Mouse (Mus musculus) neural tube, embryonic 11.5 days (tissue): ENCODE measurements around the gene Six1. TPM values are rescaled to one million over a fixed set of nuclear protein-coding genes. Genes with fewer than 3 reads are reported as not detected.

Experiments used
- ATAC-seq: fragments of 200-750 bp; cut with Nextera tagmentation; 2 replicates; pipeline ENCODE4 v1.8.0; 2017; ENCODE audit warnings: moderate number of reproducible peaks, mild to moderate bottlenecking, moderate TSS enrichment, moderate library complexity; ENCODE audit not compliant: insufficient read depth, low FRiP score, low TSS enrichment
- DNase-seq: peaks from one replicate; pipeline ENCODE4 v3.0.0-alpha.2; 2015; ENCODE audit warnings: low spot score
- H3K27ac ChIP-seq: fragments of 300-500 bp; sonication (generic); 2 replicates; pipeline ENCODE4 v1.5.1; 2014; ENCODE audit warnings: low read depth, mild to moderate bottlenecking, low read length
- H3K27me3 ChIP-seq: fragments of 300-500 bp; sonication (generic); 2 replicates; pipeline ENCODE4 v1.6.1; 2014; ENCODE audit warnings: mild to moderate bottlenecking, low read length, mixed read lengths; ENCODE audit not compliant: control insufficient read depth, insufficient read depth
- H3K36me3 ChIP-seq: fragments of 300-500 bp; sonication (generic); 2 replicates; pipeline ENCODE4 v1.6.1; 2014; ENCODE audit warnings: mild to moderate bottlenecking, low read length, moderate library complexity, mixed read lengths; ENCODE audit not compliant: control insufficient read depth, insufficient read depth
- H3K4me1 ChIP-seq: fragments of 300-500 bp; sonication (generic); 2 replicates; pipeline ENCODE4 v1.6.1; 2014; ENCODE audit warnings: low read length, mixed read lengths; ENCODE audit not compliant: control insufficient read depth, insufficient read depth
- H3K4me2 ChIP-seq: fragments of 300-500 bp; sonication (generic); 2 replicates; pipeline ENCODE4 v1.6.1; 2014; ENCODE audit warnings: low read depth, mild to moderate bottlenecking, moderate library complexity
- H3K4me3 ChIP-seq: fragments of 300-500 bp; sonication (generic); 2 replicates; pipeline ENCODE4 v1.5.1; 2014; ENCODE audit warnings: low read depth, low read length
- H3K9ac ChIP-seq: fragments of 300-500 bp; sonication (generic); 2 replicates; pipeline ENCODE4 v1.6.1; 2014; ENCODE audit warnings: mild to moderate bottlenecking, low read length
- H3K9me3 ChIP-seq: fragments of 300-500 bp; sonication (generic); 2 replicates; pipeline ENCODE4 v1.6.1; 2016; ENCODE audit warnings: low read length; ENCODE audit not compliant: control insufficient read depth
- WGBS: fragments of 180-500 bp; shearing (Covaris S2); extraction: QIAGEN DNeasy Blood & Tissue Kit; methylation state at CpG from one replicate; pipeline ENCODE4 v1.1.7; 2014; 5-methylcytosine and 5-hydroxymethylcytosine counted together
- polyA plus RNA-seq: library from polyadenylated mRNA; unstranded; fragments of >200 nt; fragmentation: Nextera tagmentation; extraction: Ambion mirVana; gene quantifications from 2 replicates; pipeline ENCODE4 v1.2.1, GENCODE M21; 2014

The Six1 gene
- polyA plus RNA-seq, 1 experiment from 2014 or later = 34.9 TPM

DNA sequence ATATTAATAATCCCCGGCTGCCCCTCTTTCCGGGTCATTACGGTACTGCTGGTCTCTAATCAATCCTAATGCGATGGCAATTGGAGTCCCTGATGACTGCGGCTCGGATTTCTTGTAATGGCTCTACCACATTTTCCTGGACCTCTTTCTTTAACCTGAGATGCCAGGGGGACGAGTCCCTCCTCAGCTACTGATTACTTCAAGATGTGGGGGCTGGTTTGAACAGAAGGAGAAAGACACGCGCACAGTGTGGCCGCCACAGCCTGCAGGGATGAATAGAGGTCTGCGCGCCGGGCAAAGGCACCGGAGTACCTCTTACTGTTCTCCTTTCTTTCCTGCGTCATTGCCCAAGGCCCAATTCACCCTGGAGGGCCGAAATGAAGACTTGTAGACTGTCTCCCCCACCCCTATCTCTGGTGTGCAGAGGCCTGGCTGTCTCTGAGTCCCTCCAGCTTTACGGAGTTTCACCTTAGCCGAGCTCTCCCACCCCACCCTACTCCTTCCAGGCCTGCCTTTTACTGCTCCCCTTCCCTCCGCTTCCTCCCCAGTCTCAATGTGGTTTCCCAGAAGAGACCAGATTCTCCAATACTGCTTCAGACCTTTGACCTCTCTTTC, 1.5 kb downstream of the Six1 start:
- peak overlapping the region; percentile 76 for H3K4me2 ChIP-seq
- peaks cover 69% of the 10 kb centered on the region for H3K27me3 ChIP-seq
- WGBS = 1% methylated on average over 19 of the region's 19 CpGs
- ATAC-seq (no peak), DNase-seq (peak; percentile 67)
- no peaks in the 10 kb centered on the region for H3K36me3 ChIP-seq
- H3K9me3 ChIP-seq = no peaks in the 10 kb centered on the region
- H3K27ac ChIP-seq = no peak overlapping the region
- H3K4me3 ChIP-seq = no peak overlapping the region
- no peak overlapping the region for H3K9ac ChIP-seq
- 0 out of 2 replicates have a peak, but pooled peaks cover 8% of the 10 kb centered on the region for H3K4me1 ChIP-seq

DNA sequence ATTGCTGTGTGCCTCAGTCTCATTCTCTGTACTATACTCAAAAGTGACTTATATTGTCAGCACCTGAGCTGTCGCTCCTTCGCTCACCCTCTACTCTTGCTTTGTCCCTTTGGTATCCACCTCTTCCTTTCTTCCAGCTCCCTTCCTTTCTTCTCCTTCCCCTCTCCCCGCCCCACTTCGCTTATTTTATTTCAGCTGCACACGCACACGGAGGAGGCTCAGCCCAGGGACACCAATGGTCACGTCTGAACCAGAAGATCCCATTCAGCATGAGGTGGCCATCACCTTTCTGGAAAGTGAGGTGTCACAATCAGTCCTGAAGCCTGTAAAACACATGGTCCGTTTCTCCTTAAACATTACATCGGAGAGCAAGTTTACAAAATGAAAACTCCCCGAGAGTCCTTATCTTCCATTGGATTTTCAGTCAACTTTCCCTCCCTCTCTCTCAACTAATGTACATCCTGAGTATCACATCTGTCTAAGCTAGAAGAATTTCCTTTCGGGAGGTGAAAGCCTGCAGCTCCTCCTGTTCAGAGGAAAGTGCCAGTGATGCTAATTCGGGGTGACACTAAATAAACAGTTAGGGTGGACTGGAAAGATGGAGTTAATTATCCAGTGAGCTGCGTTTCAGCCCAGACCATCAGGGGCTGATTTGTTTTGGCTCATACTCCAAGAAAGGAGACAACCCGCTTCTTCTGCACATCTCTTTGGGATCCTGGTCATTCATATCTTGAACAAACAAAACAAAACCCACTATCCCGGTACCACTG, 2.7 kb downstream of the Six1 start:
- Histone ChIP-seq H3K27ac (no peak overlapping the region), H3K9me3 (no peaks in the 10 kb centered on the region), H3K4me2 (no peak overlapping the region), H3K36me3 (no peaks in the 10 kb centered on the region), H3K9ac (no peak overlapping the region), H3K4me1 (0 out of 2 replicates have a peak, but pooled peaks cover 8% of the 10 kb centered on the region), H3K4me3 (no peak overlapping the region), H3K27me3 (peaks cover 81% of the 10 kb centered on the region)
- ATAC-seq = no peak
- peak; percentile 44 for DNase-seq
- 1% methylated on average over 15 of the region's 15 CpGs for WGBS

DNA sequence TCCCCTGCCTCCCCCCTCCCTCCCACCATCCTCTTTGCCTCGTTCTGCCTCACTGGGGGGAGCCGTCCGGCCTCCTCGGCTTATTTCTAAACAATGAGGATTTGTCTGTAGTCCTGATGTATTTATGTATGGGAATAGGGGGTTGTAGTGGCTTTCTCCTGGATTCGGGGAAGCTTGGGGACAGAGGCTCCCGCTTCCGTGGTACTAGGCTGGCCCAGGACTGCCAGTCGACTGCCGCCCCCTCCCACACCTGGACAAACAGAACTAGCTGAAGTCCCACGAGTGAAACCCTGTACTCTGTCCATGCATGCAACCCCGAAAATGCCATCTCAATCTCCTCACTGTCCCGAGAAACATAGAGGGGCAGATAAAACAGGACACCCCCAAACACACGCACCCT, 3.4 kb downstream of the Six1 start:
- H3K9me3 ChIP-seq = no peaks in the 10 kb centered on the region
- 0 out of 2 replicates have a peak, but pooled peaks cover 8% of the 10 kb centered on the region for H3K4me1 ChIP-seq
- no peaks in the 10 kb centered on the region for H3K36me3 ChIP-seq
- no peak overlapping the region for H3K9ac ChIP-seq
- WGBS = 1% methylated on average over 13 of the region's 13 CpGs
- peak overlapping the region; percentile 14 for H3K4me2 ChIP-seq
- peaks cover 84% of the 10 kb centered on the region for H3K27me3 ChIP-seq
- DNase-seq (no peak), ATAC-seq (no peak)
- no peak overlapping the region for H3K27ac ChIP-seq
- no peak overlapping the region for H3K4me3 ChIP-seq

DNA sequence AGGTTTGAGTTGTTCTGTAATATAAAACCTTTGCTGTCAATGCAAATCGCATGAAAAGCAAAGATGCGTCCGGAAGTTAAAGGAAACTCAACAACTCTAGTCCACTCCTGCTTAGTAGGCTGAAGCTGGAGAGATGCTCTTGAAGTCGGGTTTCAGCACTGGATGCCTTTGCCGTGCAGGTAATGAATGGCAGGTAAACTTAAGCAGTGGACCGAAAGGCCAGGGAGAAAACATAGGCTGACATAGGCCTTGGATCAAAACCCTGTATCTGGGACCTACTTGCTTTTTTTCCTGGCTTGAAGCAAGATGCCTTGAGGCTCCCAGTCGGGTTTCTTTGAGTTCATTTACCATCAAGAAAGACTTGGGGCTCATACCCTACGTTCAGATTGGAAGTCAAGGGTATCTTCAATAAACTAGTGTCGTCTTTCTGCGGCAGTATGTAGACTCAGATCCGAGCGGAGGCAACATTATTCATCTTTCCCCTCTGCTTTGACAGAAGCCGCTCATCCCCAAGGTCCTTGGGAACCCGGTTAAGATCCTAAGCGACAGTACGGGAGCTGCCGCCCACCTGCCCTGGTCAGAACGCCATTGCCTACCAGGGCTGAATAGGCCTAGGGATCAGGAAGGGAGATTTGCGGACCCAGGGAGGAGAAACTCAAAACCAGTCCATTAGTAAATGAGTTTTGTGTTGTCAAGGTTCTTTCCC, 4.0 kb downstream of the Six1 start:
- no peaks in the 10 kb centered on the region for H3K9me3 ChIP-seq
- H3K36me3 ChIP-seq = no peaks in the 10 kb centered on the region
- peaks cover 10% of the 10 kb centered on the region for H3K4me1 ChIP-seq
- H3K27me3 ChIP-seq = peaks cover 87% of the 10 kb centered on the region
- DNase-seq (peak; percentile 50), ATAC-seq (no peak)
- no peak overlapping the region for H3K9ac ChIP-seq
- 3% methylated on average over 19 of the region's 19 CpGs for WGBS
- H3K4me2 ChIP-seq = peak overlapping the region; percentile 14; the same call in 1 of the 2 replicates
- H3K4me3 ChIP-seq = no peak overlapping the region
- H3K27ac ChIP-seq = no peak overlapping the region

DNA sequence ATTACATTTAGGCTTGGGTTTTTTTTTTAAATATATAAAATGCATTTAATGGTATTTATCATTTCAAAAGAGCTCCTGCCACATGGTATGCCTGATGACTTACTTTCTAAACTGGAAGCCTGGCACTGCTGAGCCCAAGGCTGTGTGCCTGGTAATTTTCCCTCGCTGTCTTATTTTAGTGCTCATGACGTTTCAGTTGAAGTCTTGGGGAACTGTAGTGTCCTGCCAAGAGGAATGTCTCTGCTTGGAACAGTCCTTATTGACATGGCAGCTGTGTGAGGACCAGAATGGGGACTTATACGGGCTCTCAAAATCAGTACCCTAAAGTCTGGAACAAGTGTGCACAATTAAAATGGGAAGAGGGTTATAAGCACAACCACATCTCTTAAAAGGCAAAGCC, 5.2 kb downstream of the Six1 start:
- H3K4me2 ChIP-seq = no peak overlapping the region
- H3K4me1 ChIP-seq = peaks cover 10% of the 10 kb centered on the region
- ATAC-seq (no peak), DNase-seq (no peak)
- no peak overlapping the region for H3K9ac ChIP-seq
- H3K27ac ChIP-seq = no peak overlapping the region
- no peaks in the 10 kb centered on the region for H3K36me3 ChIP-seq
- H3K27me3 ChIP-seq = peaks cover 93% of the 10 kb centered on the region
- H3K9me3 ChIP-seq = no peaks in the 10 kb centered on the region
- H3K4me3 ChIP-seq = no peak overlapping the region
- WGBS = under 1% methylated on average over 3 of the region's 3 CpGs

DNA sequence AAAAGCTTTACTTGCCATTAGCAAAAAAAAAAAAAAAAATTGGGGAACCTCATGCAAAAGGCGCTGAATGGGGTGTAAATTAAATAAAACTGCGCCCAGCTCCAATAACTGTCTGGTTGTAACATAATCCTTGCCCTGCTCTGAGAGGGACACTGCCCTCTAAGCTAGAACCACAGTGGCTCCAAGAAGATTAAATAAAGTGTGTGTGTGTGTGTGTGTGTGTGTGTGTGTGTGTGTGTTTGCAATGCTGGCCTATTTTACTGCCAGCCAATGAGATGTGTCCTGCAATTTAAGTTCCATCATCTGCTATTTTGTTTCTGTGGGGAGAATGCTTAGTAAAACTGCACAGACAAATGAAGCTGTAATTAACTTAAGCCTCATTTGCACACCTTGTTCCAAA, 6.1 kb downstream of the Six1 start:
- peaks cover 4% of the 10 kb centered on the region for H3K4me1 ChIP-seq
- H3K9me3 ChIP-seq = no peaks in the 10 kb centered on the region
- H3K36me3 ChIP-seq = no peaks in the 10 kb centered on the region
- 9% methylated on average over 2 of the region's 2 CpGs for WGBS
- H3K4me3 ChIP-seq = no peak overlapping the region
- no peak for DNase-seq
- no peak overlapping the region for H3K27ac ChIP-seq
- no peak overlapping the region for H3K4me2 ChIP-seq
- H3K27me3 ChIP-seq = peaks cover 93% of the 10 kb centered on the region
- no peak overlapping the region for H3K9ac ChIP-seq
- no peak for ATAC-seq

DNA sequence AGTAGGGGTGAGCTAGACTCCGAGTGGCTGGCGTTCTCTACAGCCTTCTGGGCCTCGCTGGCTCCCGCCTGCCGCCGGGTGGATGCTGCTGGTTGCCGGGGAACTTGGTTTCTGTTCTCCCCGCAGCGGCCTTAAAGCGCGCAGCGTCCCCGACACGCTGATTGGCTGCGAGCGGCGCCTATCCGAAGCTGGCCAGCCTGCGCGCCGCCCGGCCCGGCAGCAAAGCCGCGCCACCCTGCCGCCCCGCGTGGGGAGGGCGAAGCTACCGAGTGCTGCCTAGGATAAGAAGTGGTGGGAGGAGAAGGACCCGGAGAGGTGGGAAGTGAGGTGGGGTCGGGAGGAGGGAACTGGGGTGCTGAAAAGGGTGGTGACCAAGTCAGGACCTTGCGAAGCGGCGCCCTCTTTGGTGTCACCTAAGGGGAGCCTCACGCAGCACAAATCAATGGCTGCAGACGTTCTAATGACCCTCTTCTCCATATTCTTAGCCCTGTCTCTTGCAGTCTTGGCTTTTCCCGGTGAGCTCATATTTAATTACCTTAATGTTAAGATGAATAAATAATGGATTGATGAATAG, 7.0 kb downstream of the Six1 start:
- H3K4me1 ChIP-seq = peaks cover 4% of the 10 kb centered on the region
- H3K4me3 ChIP-seq = peak overlapping the region; percentile 51
- no peak overlapping the region for H3K27ac ChIP-seq
- under 1% methylated on average over 38 of the region's 38 CpGs for WGBS
- DNase-seq (peak; percentile 90), ATAC-seq (peak; percentile 87)
- H3K4me2 ChIP-seq = peak overlapping the region; percentile 56
- peaks cover 91% of the 10 kb centered on the region for H3K27me3 ChIP-seq
- H3K36me3 ChIP-seq = no peaks in the 10 kb centered on the region
- H3K9me3 ChIP-seq = no peaks in the 10 kb centered on the region
- H3K9ac ChIP-seq = peak overlapping the region; percentile 73

DNA sequence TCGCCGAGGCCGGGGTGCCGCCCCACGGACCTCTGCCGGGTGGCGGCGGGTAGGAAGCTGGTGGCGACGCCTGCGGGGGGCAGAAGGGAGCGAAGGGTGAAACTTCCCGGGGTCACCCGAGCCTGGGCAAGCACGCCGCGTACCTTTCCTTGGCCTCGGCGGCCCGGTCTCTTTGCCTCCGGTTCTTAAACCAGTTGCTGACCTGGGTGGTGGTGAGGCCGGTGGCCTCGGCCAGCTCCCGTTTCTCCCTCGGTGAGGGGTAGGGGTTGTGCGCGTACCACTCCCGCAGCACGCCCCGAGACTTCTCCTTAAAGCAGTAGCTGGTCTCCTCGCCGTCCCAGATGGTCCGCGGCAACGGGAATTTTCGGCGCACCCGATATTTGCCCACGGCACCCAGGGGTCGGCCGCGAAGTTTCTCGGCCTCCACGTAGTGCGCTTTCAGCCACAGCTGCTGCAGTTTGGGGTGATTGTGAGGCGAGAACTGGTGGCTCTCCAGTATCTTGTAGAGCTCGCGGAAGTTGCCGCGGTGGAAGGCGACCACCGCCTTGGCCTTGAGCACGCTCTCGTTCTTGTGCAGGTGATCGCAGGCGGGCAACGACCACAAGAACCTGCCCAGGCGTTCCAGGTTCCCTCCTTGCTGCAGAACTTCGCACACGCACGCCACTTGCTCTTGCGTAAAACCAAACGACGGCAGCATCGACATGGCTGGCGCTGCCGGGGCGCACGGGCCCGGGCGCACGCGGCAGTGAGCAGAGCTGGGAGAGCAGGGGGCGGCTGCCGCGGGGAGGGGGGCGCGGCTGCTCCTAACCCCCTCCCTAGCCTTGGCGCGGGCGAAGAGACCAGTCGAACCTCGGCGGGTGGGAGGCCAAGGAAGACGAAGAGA, 7.7 kb downstream of the Six1 start:
- Histone ChIP-seq H3K36me3 (no peaks in the 10 kb centered on the region), H3K9me3 (no peaks in the 10 kb centered on the region), H3K4me2 (peak overlapping the region; percentile 56), H3K27ac (peak overlapping the region; percentile 70), H3K9ac (peak overlapping the region; percentile 73), H3K4me3 (peak overlapping the region; percentile 51), H3K4me1 (peaks cover 4% of the 10 kb centered on the region), H3K27me3 (peaks cover 93% of the 10 kb centered on the region)
- ATAC-seq (no peak; the same call in 1 of the 2 replicates), DNase-seq (peak; percentile 43)
- under 1% methylated on average over 84 of the region's 85 CpGs for WGBS
